Mouse (Mus musculus): ENCODE measurements around the gene Gm8265.
"Not testable (repeated sequence)": the region's sequence is repeated elsewhere in the genome, so short reads cannot be mapped to it uniquely, and the experiment has no call there.

Gm8265 gene

DNA sequence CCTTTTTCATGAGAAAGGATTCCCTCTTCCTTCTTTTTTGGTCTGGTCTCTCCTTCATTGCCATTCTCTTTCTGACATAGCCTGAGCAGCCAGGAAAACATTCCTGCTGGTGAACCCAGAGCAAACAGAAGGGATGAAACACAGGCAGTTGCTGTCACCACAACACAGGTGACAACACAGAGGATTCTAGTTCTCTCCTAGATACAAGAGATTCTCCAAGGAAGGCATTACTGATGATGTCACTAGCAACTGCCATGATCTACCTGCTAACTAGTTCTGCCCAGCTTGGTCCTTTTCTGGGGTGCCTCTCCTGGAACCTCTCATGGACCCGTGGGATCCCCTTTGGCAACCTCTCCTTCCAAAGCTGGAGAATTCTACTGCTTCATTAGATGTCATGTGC is at the start of gene Gm8265:
Gm8265 (minus strand) TSS at position 101 of the 400 bp plus-strand sequence.
- DNase-seq (ENCODE audit: low read depth) = not testable (repeated sequence)
